Mouse (Mus musculus): ENCODE measurements around the gene Snip1.

GRCm38 (mm10) chr4:125114638-125115037 is 48.2 kb downstream of the Snip1 start:
- TF ChIP-seq POLR2AphosphoS2 (IDR thresholded peaks at IDR 0.05; ENCODE audit: low read length) (no peak), ZMIZ1 (IDR thresholded peaks at IDR 0.05; ENCODE audit: low read depth, low read length) (no peak), CTCF (IDR thresholded peaks at IDR 0.05 in 2 of 3, conservative IDR thresholded peaks at IDR 0.05 in 1 of 3; ENCODE audit: control insufficient read depth in 1 of 3, insufficient read depth in 1 of 3, low read depth in 2 of 3, low read length in 3 of 3, poor library complexity in 1 of 3, severe bottlenecking in 1 of 3) (peak; percentile 80 to 92 (median 83)), BHLHE40 (IDR thresholded peaks at IDR 0.05; ENCODE audit: borderline replicate concordance, low read depth, low read length) (0 out of 2 replicates have a peak, but pooled peaks have one; percentile 26), EP300 (IDR thresholded peaks at IDR 0.05; ENCODE audit: low read depth in 1 of 2, low read length in 2 of 2) (no peak), ZNF384 (IDR thresholded peaks at IDR 0.05; ENCODE audit: low read depth, low read length) (no peak), NELFE (IDR thresholded peaks at IDR 0.05; ENCODE audit: low read depth, low read length) (no peak), GABPA (IDR thresholded peaks at IDR 0.05; ENCODE audit: low read depth, low read length) (no peak), ZKSCAN1 (IDR thresholded peaks at IDR 0.05; ENCODE audit: low read depth, low read length) (no peak), MXI1 (IDR thresholded peaks at IDR 0.05; ENCODE audit: low read depth, low read length) (peak; percentile 58), SIN3A (IDR thresholded peaks at IDR 0.05; ENCODE audit: low read length) (peak; percentile 46; the same call in 1 of the 2 replicates), UBTF (IDR thresholded peaks at IDR 0.05; ENCODE audit: borderline replicate concordance, insufficient read depth, low read depth, low read length) (no peak), POLR2A (IDR thresholded peaks at IDR 0.05; ENCODE audit: control insufficient read depth in 1 of 2, insufficient read depth in 1 of 2, low read depth in 1 of 2, low read length in 2 of 2, poor library complexity in 1 of 2) (no peak)
